Mouse (Mus musculus) cerebellum, postnatal 36 days (tissue): ENCODE measurements around the gene Ggt1.

Experiments used
- DNase-seq, 2 experiments: peaks; one replicate each; pipeline ENCODE4 v3.0.0; 2021 to 2022; ENCODE audit warnings: mixed read lengths in 2 of 2

The Ggt1 gene

GRCm38 (mm10) chr10:75633576-75634139, 72.3 kb downstream of the Ggt1 start:
- no peak for DNase-seq

DNA sequence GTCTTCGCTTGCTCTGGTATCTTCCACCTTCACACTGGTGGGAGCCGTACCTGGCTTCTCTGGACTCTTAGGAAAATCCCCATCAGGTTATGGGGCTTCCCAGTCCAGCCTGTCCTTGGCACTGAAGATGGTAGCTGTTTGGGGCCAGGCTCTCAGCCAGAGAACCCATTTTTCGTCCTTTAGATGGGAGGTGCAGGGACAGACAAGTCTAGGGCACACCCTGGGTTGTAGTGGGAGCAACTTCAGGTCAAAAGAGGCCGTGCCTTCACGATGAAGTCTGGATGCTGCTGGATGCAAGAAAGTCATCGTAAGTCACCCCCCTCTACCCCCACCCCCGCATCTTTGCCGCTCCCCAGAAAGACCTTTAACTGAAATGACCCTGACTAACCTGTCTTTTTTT, 73.2 kb downstream of the Ggt1 start:
- peak in 1 of 2 experiments; percentile 3 for DNase-seq

DNA sequence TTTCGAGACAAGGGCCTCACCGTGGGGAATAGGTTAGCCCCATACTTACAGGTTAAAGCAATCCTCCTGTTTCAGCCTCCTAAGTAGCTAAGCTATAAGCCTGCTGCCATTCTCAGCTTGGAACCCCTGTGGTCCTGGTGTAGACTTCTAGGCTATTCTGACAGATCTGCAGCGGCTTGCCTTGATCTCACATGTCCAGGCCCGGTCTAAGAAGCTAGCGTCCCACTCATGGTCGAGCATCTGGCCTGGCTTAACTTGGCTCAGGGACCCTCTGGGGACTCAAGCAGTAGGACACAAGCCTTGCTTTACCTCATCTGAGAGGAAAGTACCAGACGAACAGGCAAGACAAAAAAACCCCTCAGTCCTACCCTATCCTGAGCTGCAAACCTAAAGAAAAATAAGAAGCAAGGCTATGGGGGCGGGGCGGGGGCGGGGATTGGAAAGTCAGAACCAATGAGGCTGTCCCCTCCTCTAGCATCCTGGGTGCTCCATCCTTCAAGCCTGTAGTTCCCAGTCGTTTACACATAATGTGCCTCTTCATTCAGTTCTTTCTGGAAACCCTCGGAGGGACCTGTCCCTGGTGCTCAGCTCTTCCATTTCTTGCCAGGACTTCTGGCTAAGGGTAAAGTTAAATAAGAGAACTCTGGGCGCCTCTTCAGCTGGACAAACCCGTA, 73.8 kb downstream of the Ggt1 start:
- peak; percentile 7 to 10 for DNase-seq

DNA sequence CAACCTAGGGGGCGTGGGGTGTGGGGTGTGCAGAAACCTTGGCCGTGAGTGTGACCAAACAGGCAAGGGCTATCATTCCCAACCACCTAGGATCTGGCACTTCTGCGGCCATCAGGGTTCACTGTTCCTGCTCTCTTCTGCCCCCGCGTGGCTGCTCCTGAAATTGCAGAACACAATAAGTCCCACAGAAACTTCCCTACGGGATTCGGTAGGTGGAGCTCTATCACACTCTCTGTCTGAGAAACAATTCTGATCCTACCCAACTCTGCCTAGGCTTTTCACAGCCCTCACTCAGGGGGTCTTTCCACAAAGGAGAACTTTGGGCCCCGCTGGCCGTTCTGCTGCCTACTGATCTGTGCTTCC, 74.3 kb downstream of the Ggt1 start:
- peak; percentile 93 to 98 for DNase-seq
